Mouse (Mus musculus) kidney, postnatal 25 days (tissue): ENCODE results near the gene Ist1.

ENCODE experiments used
- DNase-seq, 2 experiments: peaks; one replicate each; pipeline ENCODE4 v3.0.0; 2021; ENCODE audit warnings: mixed read lengths in 2 of 2

Ist1 gene

DNA sequence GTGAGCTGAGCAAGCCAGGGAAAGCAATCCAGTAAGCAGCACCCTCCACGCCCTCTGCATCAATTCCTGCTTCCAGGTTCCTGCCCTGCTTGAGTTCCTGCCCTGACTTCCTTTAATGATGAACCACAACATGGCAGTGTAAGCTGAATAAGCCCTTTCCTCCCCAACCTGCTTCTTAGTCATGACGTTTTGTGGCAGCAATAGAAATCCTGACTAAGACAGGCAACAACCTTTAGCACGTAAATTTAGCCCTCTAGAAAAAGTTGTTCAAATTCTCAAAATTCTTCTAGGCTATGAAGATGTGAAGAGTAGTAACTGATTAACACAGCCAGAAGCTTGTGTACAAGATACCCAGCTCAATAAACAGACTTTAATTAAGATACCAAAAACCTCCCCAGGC is 11.5 kb downstream of the Ist1 start:
- DNase-seq = no peak

DNA sequence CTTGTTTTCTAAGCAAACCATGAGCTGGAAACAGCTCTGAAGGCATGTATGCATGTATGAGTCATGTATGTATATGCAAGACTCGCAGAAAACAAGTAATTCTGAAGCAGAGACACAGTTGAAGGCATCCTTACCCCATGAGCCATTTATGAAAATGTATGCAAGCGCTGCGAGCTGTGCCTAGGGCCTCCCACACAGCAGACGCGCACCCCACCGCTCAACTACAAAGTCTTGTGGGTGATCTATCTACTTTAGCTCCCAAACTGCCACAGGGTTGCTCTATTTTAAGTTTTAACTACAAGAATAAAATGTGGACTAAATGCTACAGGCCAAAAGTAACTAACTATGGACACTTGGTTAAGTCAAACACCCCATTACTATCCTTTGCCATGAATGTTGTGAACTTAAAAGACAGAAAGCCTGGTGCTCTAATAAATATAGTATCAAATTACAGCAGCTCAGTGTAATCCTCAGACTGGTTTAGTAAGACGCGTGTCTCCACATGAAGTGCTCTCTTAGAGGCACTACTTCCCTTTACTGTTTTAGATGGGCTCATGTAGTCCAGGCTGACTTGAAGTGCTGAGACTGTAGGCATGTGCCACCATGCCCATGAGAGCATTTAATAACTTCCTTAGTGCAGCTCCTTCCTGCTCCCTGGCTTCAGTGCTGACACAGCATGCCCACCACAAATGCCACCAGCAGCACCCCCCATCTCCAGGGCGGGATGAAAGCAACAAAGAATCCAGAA is 17.0 kb downstream of the Ist1 start:
- DNase-seq = no peak

GRCm38 (mm10) chr8:109673596-109673995 is 19.5 kb downstream of the Ist1 start:
- DNase-seq = peak; percentile 42 to 66

- DNase-seq = no peak
Observed at GRCm38 (mm10) chr8:109672656-109673055, 20.4 kb downstream of the Ist1 start.

DNA sequence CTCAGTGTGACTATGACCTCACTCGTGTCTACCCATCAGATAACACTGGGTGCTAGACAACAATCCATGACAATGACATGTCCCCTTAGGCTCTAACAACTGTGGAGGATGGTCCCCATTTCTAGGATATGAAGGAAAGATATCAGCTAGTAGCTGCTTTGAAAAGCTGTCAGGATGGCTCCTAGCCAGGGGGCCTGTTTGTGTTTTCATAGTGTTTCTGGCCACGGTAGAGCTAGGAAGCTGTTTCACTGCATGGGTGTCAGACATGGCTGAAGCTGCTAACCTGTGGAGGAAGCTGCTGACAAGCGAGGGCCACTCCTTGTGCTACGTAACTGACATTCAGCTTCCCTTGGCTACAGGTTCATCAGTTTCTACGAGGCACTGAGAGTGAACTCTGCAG is 26.4 kb downstream of the Ist1 start:
- no peak for DNase-seq

DNA sequence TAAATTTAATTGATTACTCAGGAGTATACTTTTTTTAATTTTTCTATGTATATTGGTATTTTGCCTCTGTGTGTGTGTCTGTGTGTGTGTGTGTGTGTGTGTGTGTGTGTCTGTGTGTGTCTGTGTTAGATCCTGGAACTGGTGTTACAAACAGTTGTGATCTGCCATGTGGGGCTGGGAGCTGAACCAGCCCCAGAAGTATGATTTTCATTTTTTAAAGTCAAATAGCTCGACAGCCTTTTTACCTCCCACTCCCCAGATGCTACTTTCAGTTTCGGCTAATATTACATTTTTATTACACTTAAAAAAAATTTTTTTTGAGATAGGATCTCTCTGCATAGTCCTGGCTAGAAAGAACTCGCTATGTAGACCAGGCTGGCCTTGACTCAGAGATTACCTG is 30.7 kb downstream of the Ist1 start:
- DNase-seq = no peak

- no peak for DNase-seq
Observed at GRCm38 (mm10) chr8:109656860-109657259, 36.2 kb downstream of the Ist1 start.

GRCm38 (mm10) chr8:109650801-109651200 is 42.3 kb downstream of the Ist1 start:
- no peak for DNase-seq

GRCm38 (mm10) chr8:109648469-109648868 is 44.6 kb downstream of the Ist1 start:
- no peak for DNase-seq

DNA sequence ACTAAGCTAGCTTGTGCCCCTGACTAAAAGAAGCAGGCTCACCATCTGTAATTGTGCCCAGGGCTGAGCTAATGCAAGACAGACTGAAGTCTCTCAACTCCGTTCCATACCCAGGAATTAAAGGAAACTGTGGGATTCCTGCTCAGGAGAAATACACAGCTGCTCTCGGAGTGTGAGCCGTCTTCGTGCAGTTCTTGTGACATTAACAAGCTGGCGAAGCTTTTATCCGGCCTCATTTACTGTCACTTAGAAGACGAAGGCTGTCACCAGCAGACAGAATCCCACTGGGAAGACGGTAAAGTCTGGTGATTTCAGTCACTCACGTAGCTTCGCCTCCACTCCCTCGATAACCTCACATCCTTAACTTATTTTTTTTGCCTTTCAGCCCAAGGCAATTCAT is 45.7 kb downstream of the Ist1 start:
- DNase-seq = no peak

GRCm38 (mm10) chr8:109641236-109641635 is 51.8 kb downstream of the Ist1 start:
- DNase-seq = no peak

DNA sequence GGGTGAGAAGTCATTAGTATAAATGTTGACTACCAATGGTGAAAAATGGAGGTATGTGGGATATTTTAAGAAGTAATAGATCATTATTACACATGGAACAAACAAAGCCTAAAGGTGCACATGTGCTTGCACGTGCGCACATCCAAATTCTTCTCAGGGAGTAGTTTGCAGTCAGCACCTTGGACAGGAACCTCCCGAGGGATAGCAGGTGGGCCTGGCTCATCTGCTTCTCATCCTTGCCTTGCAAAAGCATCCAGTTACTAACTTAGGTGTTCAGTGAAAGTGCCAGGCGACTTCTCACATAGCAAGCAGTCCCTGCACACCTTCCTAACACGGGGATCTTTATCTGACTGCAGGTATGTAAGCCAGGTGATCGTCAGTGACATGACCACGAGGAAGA is 52.6 kb downstream of the Ist1 start:
- no peak for DNase-seq

DNA sequence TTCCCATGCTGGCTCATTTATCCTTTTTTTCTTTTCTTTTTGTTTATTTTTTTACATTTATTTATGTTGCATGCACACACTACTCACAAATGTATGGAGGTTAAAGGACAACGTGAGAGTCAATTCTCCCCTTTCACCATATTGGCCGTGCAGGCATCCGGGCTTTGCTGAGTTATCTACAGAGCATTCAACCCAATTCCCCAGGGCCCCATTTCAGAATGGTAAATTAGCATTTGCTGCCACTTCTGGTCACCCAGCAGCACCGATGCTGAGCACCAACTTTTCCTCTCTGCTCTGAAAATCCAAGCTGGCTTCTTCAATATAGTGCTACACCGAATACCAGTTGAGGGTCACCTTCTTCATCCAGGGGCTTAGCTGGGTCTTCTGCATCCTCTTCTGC is 54.2 kb downstream of the Ist1 start:
- DNase-seq = no peak

DNA sequence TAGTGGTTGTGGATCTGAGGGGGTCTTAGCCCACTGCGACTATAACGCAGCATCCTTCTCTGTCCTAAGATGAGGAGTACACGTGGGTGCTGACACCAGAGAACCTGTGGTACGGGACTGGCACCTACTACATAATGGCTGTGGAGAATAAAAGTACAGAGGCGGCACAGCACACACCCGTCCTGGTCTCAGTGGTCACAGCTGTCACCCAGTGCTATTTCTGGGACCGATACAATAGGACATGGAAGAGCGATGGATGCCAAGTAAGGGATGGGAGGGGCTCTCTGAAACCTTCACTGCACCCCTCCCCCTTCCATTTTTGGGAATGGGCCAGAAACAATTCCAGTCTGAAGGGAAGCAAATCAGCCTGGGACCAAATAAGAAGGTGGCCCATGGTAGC is 57.9 kb downstream of the Ist1 start:
- no peak for DNase-seq

DNA sequence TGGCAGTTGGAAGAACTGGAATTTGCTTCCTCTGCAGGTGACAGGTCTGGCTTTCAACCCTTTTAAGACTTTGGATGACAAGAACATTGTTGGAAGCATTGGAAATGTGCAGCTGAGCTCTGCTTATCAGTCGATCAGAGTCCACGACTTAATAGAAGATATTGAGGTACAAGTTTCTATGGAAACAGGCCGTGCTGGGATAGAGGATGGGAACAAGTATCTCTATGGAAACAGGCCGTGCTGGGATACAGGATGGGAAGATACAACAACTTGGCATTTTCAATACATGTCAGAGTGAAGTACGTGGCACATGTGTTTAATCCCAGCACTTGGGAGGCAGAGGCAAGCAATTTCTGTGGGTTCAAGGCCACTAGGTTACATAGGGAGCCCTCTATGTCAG is 60.6 kb downstream of the Ist1 start:
- DNase-seq = no peak

- no peak for DNase-seq
Observed at GRCm38 (mm10) chr8:109628638-109629037, 64.4 kb downstream of the Ist1 start.
